Mouse (Mus musculus) hindbrain, embryonic 14.5 days (tissue): Measurements from ENCODE around the gene Jmjd4. TPM values are rescaled to one million over a fixed set of nuclear protein-coding genes. Genes with fewer than 3 reads are reported as not detected.

Experiments used
- polyA plus RNA-seq: library from polyadenylated mRNA; unstranded; fragments of >200 nt; fragmentation: Nextera tagmentation; extraction: Ambion mirVana; gene quantifications from 2 replicates; pipeline ENCODE4 v1.2.1, GENCODE M21; 2014

Gene Jmjd4
- polyA plus RNA-seq, 1 experiment from 2014 or later = 19.8 TPM

Other genes with a start within 250 kb of the Jmjd4 start
- gene Mrpl55, start 247.6 kb upstream of the Jmjd4 start, polyA plus RNA-seq = 88.2 and 98.7 TPM in 2 replicates
- 21.4 and 25.0 TPM in 2 replicates for gene 2310033P09Rik, start 241.7 kb upstream of the Jmjd4 start, polyA plus RNA-seq
- gene Arf1, start 221.8 kb upstream of the Jmjd4 start, polyA plus RNA-seq = 611 and 652 TPM in 2 replicates
- 0.40 and 0.43 TPM in 2 replicates for gene Wnt3a, start 159.3 kb upstream of the Jmjd4 start, polyA plus RNA-seq
- gene Wnt9a, start 143.1 kb upstream of the Jmjd4 start, polyA plus RNA-seq = 2.1 TPM in 2 replicates
- gene Prss38, start 74.4 kb upstream of the Jmjd4 start, polyA plus RNA-seq = not detected in 2 replicates
- 622 and 648 TPM in 2 replicates for gene Snap47, start 1.1 kb downstream of the Jmjd4 start, polyA plus RNA-seq
- 13.7 and 16.3 TPM in 2 replicates for gene Zfp867, start 22.4 kb downstream of the Jmjd4 start, polyA plus RNA-seq
- 12.3 and 13.7 TPM in 2 replicates for gene Zkscan17, start 76.7 kb downstream of the Jmjd4 start, polyA plus RNA-seq
- 0.10 and 0.11 TPM in 2 replicates for gene Nlrp3, start 91.5 kb downstream of the Jmjd4 start, polyA plus RNA-seq
- not detected in 2 replicates for gene Olfr222, start 126.2 kb downstream of the Jmjd4 start, polyA plus RNA-seq
- gene Olfr223, start 143.2 kb downstream of the Jmjd4 start, polyA plus RNA-seq = not detected in 2 replicates
- gene Mprip, start 211.3 kb downstream of the Jmjd4 start, polyA plus RNA-seq = 68.1 and 71.5 TPM in 2 replicates